Mouse (Mus musculus) embryo, embryonic 9.5 days (tissue): ENCODE measurements around the gene Nt5c3.

Source experiments
- DNase-seq: peaks from one replicate; pipeline ENCODE4 v3.0.0-alpha.2; 2017; ENCODE audit errors: extremely low spot score

Nt5c3 gene

DNA sequence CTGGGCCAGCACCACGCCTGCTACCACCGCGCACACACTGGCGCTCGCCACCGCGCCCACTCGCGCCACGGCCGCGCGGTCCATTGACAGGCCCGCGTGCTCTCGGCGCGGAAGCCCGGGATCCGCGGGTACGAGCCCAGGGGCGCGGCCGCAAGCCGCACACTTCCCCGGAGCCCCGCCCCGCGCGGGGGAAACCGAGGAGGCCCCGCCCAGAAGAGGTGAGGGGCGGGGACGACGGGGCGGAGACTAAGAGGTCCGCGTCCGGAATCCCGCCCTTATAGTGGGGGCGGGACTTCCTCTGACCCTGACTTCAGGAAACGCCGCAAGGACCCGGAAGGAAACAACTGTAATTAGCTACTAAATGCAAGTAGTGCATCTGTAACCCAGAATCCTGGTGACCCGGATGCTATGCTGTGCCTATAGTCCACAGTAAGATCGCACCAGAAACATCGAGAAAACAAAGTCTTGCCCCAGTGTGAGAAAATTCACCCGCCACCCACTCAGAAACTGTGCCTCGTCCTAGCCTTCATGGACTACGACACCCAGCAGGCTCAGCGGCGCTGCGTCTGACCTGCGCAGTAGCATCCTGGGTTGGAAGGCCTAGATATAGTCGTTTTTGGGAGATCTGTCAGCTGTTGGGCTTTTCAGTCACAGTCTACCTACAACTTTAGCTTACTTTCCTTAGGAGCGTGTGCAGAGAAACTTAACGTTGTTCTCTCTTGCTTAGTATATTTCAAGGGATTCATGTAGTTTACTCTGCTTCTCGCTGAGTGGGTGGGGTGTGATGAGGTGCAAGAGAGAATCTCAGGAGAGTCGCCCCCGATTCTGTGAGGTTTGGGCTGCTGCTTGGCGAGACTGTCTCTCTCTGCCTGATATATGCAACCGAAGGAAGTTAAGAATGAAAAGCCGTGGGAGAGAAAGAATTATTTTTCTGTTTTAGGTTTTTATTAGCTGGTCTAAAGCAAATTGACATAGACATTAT is at the start of gene Nt5c3, which contains the start of gene Vmn1r4:
Gene Nt5c3 (minus strand): TSS at position 207 of the 982 bp plus-strand sequence.
Gene Vmn1r4 (plus strand): TSS at position 290 of the 982 bp plus-strand sequence.
- DNase-seq = peak; percentile 92

DNA sequence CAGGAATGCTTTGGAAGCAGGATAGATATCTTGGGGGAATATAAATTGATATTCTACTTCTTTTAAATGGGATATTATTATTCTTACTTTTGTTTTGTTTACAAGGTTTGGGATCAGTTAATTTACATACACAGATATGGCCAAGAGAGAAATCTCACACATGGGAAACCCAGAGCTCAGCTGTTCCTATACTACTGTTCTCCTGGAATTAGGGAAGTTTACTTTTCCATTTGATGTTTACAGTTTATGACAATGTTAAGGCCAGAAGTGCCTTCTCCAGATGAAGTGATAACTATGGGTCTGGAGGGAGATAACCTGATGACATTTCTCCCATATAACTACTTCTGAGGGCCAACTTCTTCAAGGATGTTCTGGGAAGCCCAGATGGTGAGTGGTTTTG is 46.2 kb upstream of the Nt5c3 start, which contains the start of gene Vmn1r5:
Gene Vmn1r5 (plus strand): TSS at position 301 of the 400 bp plus-strand sequence.
- DNase-seq = no peak

DNA sequence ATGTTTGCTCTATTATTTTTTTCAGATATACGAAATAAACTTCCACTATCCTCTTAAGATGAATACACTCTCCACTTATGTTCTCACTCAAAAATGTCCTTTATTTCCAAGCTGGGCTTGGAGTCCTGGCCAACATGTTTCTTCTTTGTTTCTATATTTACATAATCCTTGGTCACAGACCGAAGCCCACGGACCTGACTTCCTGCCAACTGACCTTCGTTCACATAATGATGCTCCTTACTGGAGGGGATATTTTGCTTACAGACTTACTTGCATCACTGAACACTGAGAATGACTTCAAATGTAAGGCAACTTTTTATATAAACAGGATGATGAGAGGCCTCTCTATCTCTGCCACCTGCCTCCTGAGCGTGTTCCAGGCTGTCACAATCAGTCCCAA is 32.7 kb upstream of the Nt5c3 start:
- DNase-seq = no peak

DNA sequence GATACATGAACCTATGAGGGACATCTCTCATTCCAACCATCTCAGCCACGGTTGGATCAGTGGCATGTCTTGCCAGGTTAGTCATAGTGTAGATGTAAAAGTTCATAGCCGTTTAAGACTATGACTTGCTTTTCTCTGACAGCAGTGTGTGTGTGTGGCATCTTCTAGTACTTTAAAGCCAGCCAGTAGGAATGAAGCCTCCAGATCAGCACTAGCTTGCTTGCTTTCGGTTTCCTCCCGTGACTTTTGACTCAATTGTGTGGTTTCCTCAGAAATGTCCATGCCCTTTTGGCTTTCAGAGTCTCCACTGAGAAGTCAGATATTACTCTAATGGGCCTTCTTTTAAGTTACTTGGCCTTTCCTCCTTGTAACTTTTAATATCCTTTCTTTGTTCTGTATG is 10.6 kb upstream of the Nt5c3 start:
- no peak for DNase-seq

DNA sequence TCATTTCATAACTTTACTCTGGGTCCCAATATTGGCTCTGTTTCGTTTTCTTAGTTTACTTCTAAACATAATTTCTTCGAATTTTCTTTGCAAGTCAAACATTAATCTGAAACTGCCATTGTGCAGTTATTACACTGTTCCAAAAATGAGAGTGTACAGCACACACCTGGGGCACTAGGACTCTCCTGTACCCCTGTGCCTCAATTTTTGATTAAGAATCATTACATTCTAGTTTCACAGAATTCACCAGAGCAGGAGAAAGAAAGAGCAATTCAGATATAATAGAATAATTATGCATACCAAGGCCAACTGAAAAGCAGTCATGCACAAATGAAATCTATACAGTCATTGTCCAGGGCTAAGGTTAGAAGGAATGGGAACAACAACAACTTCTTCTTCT is 8.7 kb upstream of the Nt5c3 start:
- no peak for DNase-seq

DNA sequence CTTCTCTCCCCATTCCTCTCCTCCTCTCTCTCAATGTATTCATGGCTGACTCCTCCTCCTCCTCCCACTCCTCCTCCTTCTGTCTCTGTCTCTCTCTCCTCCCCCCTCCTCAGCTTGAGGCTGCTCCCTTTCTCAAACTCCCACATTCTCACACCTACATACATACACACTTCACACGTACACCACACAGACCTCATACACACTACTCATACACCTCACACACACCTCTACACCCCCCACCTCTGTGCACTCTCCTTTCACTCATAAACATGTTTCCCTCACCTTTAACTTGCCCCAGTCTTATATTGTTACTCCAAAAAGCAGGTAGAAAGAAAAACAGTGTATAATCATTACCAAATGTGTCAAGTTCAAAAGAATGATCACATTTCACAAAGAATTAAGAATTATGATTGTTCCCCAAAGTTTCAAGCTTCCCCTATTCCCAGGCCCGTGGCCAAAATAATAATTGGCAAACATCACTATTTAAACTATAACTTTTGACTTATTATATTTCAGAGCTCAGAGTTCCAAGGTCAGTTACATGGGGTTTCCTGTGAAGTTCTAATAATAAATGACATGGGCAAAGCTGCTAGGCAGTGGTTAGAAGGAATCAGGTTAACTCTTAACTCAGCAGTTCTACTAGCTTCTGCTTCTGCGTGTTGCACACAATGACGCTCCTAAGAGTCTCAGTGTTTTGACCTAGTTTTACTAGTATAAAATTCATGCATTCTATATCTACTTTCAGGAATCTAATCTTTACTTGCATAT is 8.1 kb upstream of the Nt5c3 start:
- no peak for DNase-seq

DNA sequence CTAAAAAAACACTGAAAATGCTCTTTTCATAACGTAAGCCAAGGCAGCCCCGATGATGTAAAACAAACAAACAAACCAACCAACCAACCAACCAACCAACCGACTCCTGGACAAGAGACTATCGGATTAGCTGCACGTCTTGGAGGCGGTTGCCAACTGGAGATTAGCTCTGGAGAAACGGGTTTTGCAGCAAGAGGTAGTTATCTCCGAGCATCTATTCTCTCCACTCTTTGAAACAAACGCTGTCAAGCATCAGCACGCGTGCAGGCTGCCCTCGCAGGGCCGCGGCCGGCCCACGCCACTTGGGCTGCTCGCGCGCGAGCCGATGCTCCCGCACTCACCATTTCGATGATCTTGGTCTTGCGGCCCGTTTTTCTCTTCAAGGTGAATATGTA is 404 bp downstream of the Nt5c3 start:
- DNase-seq = no peak

DNA sequence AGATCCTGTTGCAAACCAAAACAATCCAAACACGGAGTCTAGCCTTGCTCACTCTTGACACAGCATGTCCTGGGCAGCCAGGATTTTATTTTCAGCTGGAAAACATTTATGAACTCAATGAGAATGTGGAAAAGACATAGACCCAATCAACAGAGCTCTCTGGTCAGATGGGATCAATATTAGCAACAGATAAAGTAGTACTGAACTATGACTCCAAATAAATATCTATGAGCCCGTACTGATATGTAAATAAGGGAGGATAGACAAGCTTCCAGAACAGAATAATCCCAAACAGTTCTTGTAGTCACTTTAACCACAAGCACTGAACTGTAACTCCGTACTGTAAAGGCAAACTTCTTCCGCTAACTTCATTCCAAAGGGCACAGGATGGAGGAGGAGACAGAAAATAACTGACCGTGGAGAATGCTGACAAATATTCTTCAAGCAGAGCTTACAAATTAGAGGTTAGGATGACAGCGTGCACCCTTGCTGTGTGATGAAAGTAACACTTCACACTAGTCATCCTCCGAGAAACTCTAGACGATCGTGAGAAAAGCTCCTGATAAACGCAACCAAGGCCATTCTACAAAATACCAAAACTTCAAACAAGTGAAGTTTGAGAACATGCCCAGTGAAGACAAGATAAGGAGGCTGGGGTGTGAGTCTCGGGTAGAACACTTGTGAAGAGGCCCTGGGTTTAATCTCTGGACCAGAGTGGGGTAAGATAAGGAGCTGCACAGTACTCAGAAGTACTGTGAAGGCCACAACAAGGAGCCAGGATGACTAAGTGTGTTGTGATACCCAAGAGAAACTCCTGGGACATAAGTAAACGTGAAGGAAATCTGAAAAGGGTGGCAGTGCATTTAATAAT is 3.3 kb downstream of the Nt5c3 start:
- no peak for DNase-seq

DNA sequence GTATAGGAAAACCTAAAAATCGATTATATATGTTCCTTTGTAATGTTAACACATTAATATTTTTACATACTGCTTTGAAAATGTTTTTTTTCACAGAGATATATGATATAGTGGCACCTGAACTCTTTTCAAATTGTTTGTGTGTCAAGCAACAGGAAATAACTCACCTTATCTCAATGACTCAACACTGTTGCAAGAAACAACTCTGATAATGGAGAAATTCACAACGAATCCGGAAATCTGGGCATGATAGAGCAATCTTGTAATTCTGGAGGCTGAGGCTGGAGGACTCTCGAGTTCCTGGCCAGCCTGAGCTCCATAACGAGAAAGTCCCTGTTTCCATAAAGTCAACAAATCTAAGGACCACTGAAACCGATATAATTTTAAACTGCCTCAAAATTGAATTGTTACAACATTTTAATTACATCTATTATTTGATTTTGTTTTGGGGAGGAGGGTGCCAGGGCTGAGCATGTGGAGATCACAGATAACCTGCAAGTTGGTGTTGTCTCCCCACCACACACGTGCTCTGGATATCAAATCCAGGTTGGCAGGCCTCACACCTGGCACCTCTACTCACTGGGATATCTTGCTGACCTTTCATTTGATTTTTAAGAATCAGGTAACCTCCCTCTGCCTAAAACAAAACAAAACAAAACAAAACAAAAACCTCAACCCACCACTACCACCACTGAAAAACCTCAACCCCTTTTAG is 4.2 kb downstream of the Nt5c3 start:
- DNase-seq = no peak

DNA sequence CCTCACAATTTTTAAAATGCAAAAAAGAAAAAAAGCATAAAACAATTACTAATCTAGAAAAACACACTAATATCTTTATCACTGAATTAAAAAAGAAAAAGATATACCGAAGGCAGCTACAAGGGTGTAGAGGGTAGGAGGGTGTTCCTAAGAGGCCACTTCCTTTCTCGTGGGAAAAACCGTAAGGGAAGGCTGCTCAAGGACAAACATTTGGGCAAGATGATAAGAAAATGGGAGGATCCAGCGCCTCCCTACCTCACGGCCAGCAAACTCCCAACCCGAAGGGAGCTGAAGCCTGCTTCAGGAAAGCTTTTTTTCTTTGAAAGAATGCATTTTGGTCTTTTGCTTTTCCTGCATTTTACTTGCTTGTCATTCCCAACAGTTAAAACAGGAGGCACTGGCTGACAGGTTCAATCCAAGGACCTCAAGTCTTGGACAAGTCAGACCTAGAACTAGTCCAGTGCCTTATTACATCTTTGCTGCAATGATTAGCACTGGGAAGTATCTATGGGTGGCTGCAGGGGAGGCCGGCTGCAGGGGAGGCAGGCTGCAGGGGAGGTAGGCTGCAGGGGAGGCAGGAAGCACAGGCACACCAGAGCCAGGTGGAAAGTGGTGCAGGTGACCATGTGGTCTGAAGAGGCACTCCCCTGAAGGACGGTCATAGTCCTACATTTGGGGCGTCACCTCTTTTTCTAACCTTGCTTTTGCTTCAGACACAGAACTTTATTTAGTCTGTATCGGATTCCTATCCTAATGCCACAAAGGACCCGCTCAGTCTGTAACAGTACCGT is 6.0 kb downstream of the Nt5c3 start:
- DNase-seq = no peak

DNA sequence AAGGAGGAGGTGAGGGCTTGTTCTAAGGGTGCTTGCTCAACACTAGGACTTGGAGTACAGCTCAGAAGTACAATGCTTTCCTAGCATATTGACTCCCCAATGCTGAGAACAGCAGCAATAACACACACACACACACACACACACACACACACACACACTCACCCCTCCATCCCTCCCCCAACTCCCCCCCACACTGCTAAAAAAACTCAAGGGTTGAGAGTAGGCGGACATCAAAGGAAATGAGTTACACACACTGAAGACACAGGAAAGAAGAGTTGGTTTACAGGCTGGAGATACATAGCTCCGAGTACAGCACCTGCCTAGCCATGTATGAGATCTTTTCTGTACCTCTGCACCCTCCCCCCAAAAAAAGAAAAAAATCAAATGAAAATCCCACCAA is 7.5 kb downstream of the Nt5c3 start:
- no peak for DNase-seq

DNA sequence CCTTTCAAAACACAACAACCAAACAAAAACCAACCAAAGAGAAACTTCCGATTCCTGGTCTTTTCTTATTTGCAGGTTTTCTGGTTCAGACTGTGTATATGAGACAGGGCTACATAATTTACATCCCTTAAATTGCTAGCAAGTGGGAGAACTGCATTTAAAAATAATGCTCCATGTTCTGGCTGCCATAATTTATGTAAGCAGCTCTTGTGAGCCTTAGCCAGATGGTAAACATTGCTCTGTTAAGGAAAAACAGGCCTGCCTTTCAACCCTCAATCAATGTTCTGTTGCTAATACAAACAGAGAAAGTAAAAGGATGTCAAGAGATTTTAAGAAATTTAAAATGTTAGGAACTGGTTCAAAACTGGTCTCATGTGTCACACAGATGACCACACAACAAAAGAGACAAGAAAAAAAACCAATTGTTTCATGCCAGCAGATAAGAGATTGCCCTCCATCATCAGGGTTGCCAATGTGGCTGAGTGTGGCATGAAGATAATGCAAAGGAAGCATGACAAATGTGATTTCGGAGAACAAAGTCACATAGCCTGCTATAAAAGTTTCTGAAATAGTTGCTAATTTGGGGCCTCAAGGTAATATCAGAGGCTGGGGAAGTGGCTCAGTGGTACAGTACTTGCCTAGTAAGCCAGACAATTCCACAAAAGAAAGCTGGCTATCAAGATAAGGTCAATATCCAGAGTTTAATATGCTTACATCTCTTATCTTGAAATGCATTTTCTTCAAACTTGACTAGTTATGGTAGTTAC is 10.5 kb downstream of the Nt5c3 start:
- no peak for DNase-seq

DNA sequence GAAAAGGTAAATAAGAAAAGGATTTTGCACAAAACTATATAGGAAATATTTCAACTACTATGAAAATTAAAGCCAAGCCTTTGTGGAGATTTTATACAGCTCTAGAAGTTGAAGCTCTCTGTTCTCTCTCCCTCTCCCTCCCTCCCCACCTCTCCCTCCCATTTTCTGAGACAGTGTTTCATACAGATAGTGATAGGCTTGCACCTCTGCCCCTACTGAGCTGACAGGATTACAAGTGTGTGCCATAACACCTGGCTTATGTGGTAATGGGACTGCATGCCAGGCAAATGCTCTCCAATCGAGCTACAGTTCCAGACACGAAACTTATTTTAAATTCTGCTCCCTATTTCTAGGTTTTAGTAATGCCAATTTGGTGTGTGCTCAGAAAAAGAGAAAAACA is 12.8 kb downstream of the Nt5c3 start:
- no peak for DNase-seq

DNA sequence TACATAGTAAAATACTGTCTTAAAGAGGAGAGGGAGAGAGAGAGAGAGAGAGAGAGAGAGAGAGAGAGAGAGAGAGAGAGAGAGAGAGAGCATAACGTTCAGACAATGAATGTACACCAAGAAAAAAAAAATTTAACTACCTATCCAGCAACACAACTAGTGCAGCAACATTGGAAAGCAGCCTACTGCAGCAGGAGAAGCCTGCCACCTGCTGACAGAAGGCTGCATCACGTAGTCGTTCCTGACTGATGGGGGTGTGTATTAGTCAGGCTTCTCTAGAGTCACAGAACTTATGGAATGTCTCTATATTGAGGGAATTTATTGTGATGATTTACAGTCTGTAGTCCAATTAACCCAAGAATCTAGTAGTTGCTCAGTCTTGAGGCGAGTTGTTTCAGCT is 14.8 kb downstream of the Nt5c3 start:
- peak; percentile 38 for DNase-seq

DNA sequence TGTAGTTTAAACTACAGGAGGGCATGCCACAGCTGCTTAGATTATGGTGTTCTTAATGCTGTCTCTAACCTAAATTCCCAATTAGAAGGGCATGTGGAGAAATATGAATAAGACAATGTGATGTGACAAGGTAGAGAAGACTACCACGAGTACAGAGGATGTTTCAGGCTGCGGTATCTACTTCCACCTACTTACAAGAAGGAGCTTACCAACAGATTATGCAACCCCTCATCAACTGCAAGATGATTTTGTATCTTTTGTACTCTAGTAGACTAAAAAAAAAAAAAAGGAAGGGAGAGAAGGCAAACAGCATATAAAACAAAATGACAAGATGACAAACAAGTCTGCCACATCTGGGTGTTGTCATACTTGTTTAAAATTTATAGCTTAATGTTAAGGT is 15.3 kb downstream of the Nt5c3 start:
- DNase-seq = no peak

DNA sequence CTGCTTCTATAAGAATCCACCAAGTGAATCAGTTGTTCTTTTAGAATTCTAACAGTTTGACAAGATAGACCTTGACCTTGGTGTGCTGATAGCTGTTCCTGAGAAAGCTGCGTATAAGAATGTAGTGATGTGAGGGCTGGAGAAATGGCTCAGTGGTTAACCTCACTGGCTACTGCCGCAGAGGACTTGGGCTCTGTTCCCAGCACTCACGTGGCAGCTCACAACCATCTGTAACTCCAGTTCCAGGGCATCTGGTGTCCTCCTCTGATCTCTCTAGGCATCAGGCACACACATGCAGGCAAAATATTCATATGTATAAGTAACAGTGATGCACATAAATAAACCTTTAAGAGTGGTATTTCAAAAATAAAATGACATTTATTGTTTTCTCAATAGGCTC is 15.8 kb downstream of the Nt5c3 start:
- no peak for DNase-seq

DNA sequence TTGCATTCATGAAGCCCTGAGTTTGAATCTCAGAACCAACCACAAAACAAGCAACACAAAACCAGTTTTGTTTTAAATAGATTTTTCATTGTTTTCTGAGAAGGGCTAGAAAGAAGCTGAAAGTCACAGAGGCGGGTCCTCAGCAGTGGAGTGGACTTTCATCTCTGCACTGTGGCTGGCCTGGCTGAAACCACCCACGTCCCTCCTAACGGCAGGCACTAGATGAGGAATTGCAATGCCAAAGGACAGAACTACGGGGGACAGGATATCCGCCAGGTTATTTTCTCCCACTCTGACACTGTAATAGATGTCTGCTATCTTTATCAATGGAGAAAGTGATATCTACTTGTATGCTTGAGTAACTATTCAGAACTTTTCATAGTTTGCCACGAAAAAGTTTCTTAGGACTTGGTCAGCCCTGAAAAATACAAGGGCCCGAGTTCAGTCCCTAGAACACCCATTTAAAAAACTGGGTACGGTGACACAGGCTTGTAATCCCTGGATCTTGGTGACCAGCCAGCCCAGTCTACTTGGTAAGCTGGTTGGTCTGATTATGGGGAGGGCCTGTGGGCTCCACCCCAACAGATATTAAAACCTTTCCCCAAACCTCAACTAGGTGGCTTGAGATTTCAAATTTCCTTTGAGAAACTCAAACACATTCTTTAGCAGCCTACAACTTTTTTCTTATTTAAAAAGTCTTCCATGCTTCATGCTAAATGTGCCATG is 17.4 kb downstream of the Nt5c3 start:
- no peak for DNase-seq

DNA sequence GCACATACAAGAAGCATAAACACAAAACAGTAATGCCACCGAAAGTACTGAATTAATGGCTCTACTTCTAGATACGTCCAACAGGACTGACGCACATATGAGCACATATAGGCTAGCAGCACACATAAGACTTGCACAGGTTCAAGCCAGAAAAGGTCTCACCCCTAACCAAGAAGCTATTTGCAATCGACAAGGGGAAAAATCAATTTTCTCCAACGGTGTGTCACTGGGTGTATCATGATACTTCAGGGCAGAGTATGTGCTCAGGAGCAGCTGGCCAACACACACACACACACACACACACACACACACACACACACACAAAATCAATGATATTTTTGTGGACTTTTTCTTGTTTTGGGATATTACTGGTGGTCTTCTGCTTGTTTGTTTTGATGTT is 18.2 kb downstream of the Nt5c3 start:
- DNase-seq = no peak

DNA sequence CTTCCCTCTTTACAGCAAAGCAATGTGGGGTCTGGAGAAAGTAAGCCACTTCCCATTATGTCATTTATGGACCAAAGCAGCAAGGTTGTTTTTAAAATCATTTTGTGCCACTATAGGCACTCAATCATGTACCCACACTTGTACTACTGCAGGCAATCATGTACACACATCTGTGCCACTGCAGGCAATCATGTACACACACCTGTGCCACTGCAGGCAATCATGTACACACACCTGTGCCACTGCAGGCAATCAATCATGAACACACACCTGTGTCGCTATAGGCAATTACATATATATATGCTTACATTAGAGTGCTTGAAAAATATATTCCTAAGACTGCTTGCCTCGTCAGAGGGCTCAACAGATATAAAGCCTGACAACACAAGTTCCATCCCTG is 18.8 kb downstream of the Nt5c3 start:
- DNase-seq = no peak
